Mouse (Mus musculus) gastrocnemius, postnatal 14 days (tissue): ENCODE results near the gene Gfod1. TPM values are rescaled to one million over a fixed set of nuclear protein-coding genes. Genes with fewer than 3 reads are reported as not detected.

ENCODE experiments used
- DNase-seq: peaks from one replicate; pipeline ENCODE4 v3.0.0; 2021; ENCODE audit warnings: mixed read lengths
- intact Hi-C: fragments of 180-260 bp; cut with DNase I; formaldehyde crosslinking; loops from one replicate; pipeline ENCODE4 v1.15.1; 2025; ENCODE audit warnings: low total_unique reads
- total RNA-seq, 2 experiments: library from RNA; stranded (reverse); gene quantifications; 2 replicates each; pipeline ENCODE4 v1.2.3; 2021

Gfod1 gene
- total RNA-seq, 2 experiments from 2014 or later: 5.2 to 5.3 TPM

DNA sequence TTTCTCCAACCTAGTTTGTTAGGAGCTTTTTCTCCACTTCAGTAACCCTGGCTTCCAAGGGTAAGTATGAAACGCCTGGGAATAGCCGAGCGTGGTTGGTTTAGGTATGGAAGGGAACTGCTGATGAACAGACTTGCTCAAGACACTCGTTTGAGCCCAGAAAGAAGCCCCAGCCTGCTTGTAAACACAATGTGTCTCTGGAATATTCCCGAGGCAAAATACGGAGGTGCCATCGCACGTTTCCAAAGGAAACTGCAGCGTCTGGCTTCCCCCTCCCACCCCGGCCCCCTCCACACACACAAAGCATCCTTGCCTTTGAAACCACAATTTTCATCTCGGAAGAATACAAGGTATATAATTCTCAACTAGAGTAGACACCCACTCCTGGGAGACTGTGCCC, 1.7 kb downstream of the Gfod1 start:
- no peak for DNase-seq
- intact Hi-C loops: no loop called here

DNA sequence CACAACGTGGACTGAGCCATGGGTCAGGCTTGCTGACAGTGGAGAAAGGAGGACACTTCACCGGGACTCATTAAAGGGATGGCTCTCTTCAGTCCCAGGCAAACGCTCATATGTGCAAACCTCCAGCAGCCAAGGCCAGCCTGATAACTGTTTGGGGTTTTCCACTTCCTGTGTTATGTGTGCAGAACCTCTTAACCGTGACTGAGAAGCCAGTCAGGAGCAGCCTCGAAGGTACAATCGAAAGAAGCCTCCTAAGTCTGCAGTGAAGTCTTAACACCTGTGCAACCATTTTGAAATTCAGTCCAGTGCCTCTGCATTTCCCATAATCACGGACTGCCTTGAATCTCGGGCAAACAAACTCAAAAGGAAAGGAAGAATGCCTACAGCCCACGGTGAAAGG, 3.1 kb downstream of the Gfod1 start:
- no peak for DNase-seq
- intact Hi-C loops: no loop called here

DNA sequence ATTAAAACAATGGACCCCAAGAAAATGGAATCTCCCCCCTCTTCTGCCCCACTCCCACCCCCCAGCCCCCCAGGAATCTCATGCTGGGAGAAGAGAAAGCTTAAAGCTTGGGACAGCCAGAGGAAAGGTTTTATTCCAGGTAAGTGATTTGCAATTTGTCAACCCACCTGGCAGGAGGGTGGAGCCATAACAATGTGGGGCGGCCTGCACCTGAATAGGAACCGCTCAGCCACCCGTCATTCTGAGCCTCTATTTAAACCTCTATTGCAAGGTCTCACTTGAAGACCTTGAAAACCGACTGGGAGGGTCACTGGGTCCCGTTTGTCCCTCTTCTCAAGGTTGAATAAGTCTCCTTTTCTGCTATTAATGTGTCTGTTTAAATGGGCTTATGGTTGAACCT, 3.6 kb downstream of the Gfod1 start:
- intact Hi-C loops: no loop called here
- no peak for DNase-seq

DNA sequence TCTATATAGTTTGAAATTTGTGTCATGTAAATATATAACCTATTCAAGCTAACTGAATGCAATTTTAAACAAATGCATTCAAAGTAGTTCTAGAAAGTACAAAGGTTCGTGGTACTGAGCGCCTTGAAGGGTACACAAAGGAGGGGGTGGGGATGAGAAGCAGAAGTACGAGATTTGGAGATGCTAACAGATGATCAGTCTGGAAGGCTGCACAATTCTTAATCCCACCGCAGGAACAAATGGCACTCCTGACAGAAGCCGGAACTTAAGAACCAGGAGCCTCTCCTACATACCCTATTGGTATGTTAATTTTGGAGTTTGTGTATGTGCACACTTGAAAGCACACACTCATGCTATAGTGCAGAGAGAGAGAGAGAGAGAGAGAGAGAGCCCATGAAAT, 4.8 kb downstream of the Gfod1 start:
- DNase-seq: no peak
- intact Hi-C loops: no loop called here

DNA sequence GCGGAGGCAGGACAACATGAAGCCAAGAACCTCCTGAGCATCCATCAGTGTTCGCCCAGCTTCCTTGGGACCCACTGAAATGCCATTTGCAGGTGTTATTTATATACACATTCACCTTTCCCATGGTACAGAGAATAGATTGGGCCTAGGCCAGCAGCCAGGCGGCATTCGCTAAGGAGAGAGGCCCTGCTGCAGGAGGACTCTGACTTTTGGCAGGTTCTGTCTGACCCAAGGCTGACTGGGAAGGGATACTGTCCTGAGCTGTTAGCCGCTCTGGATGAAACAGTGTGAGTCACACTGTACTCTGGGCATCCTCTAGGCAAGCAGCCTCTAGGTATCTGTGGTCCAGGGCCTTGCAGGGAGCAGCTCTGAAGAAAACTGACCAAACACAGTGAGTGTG, 6.4 kb downstream of the Gfod1 start:
- no peak for DNase-seq
- intact Hi-C loops: no loop called here

DNA sequence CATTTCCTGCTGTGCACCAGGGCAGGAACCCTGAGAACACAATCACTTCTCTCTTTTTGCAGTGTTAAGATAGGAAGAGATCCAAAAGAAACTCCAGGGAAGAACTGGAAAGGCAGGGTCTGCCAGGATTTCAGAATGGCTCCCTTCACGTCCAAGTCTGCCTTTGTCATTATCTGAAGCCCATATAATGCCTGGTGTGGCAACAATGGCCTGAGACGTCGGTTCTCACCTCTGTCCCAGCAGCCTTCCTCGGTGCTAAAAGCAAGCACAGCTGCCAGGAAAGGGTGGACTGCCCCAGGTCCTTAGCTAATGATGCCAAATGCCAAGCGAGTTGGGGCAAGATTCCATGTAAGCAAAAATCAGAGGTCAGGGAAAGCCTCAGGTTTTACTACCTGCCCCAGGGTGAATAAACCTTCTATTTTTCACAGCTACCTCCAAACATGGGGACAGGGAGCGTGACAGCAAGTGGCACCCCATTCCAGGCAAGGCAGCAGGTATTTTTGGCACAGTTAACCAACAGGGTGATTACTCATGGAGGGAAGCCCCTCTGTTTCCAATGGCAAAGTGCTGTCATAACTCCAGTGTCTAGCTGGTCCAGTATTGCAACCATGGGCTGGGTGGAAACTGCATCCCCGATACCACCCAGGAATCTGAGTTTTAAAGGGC, 7.7 kb downstream of the Gfod1 start:
- intact Hi-C loops: no loop called here

DNA sequence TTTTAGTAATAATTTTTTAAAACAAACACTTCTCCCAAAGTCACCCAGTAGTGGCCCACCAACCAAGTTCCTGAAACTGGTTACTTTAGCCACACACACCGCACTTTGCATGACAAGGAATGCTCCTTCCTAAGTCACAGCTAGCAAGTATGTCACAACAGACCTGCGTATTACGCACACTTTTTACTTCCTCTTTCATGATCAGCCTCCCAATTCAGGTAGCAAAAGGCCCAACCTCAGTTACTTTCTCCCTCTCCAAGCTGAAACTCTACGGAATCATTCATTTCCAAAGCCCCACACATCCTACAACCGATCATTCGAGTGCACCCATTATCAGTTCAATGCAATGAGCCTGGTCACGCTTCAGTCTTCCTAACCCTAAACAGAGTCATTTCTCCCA, 8.3 kb downstream of the Gfod1 start:
- intact Hi-C loops: no loop called here
- DNase-seq: no peak

More for the DNA sequence above, 7.7 kb downstream of the Gfod1 start:
- no peak for DNase-seq

DNA sequence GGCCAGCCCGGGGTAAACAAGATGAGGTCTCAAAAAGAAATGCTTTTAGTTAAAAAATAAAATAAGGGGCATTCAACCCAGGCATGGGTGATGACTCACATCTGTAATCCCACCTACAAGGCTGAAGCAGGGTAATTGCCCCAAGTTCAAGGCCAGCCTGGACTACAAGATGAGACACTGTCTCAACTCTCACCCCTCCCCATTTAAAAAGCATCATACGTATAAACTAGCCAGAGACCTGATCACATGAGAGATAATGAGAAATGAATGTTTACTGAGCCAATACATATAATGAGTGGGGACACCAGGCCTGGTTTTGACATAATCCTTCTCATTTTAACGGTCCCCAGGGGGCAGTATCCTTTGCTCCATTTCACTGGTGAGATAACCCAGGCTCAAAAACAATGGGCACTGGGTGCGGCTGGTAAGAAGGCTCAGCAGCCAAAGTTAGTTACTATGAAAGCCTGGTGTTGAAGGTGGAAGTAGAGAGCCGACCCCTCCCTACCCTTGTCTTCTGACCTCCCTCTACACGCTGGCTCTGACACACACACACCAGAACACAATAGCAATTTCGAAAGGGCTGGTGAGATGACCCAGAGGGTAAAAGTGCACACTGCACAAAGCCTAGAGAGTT, 8.9 kb downstream of the Gfod1 start:
- intact Hi-C loops: no loop called here
- DNase-seq: no peak

DNA sequence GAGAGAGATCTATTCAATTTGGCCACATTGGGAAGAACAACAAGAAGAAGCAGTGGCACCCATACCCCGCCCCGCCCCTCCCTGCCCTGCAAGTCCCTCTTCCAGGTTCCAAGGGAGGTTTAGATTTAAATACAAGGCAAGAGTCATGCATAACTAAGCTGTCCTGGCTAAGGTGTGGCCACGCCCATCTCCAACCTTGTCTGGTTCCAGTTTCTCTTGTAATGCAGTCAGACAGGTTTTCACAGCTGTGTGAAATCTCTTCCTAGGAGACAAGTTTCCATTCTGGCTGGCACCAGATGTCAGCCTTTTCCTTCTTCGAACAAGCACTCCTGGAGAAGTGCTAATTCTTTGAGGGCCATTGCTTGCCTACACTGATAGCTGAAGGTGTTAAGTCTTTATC, 11.1 kb downstream of the Gfod1 start:
- no peak for DNase-seq
- intact Hi-C loops: no loop called here

DNA sequence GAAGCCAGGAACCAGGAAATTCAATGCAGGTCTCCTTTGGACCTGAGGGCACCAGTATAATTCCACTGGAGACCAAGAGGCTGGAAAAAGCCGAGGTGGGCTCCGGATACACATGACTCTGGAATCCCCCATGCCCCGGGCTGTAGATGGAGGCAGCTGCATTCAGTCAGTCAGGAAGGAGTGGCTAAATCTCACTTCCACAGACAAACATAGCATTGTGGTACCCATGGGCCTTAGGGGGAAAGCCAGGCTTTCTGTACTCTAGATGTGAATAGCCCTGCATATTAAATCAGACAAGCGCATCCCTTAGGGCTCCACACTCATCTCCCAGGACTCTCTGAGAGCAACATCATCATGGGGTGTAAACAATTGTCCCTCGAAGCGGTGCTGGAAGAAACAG, 14.9 kb downstream of the Gfod1 start:
- no peak for DNase-seq
- intact Hi-C loops: no loop called here

DNA sequence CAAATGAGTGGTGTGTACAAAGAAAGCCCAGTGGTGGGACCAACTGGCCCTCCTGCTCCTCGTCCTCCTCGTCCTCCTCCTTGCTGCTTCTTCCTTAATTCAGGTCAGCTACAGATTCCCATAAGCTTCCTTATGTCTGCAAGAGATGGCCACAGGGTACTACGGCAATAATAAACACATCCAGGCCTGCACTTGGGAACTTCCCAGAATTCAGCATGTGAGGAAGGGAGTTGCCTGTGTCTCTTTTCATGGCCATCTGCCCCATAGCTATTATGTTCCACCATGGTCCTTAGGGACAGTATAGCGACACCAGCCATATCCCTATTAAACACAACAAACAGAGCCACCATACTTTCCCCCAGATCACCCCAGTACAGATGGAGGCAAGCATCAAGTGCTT, 15.5 kb downstream of the Gfod1 start:
- intact Hi-C loops: no loop called here
- DNase-seq: no peak

DNA sequence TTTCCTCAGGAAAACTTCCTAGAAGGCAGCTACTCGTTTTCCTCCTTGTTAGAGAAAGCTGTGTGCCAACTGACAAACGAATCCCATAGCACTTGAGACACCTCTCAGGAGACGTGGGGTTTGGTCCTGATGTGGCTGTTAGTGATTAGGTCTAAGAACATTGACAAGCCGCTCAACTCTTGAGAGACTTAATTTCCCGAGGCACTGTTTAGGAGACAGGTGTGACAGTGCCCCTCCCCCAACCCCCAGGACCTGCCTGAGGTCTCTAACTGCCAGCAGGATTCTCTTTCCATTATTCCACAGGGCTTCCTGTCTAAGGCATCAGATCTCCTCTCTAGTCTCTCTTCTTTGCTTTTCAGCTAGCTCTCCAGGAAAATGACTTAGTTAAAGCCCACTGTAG, 15.9 kb downstream of the Gfod1 start:
- intact Hi-C loops: no loop called here
- no peak for DNase-seq

DNA sequence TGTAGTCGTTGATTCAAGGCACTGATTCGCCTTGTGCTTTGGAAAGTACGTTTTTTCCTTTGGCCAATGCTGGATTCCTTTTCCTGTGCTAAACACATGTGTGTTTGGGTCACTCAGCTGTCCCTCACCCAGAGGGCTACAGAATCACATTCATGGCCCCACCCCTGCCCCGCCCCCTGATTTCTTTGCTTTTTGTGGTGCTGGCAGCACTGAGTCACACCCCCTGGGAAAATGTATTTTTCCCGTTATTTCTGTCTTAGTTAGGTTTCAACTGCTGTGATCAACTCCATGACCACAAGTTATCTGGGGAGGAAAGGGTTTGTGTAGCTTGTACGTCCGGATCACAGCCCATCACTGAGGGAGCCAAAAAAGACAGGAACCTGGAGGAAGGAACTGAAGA, 17.1 kb downstream of the Gfod1 start:
- DNase-seq: no peak
- intact Hi-C loops: no loop called here

DNA sequence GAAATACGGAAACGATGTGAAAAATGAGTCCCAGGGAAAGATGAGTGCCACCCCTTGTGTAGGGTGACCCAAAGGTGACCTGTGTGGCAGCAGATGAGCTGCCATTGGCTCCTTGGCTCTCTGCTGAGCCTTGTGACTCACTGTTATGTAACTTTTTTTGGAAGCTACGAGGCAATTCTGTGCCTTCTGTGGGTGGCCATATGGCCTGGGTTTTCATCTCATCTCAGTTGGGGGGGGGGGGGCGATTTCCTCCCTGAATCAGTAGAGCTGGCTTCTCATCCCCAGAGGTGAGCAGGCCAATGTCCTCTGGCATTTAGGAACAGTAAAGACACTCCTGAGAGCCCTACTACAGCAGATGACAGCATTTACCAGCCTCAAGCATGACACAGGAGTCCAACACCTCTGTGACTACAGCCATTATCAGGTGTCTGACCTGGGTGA, 19.2 kb downstream of the Gfod1 start:
- DNase-seq: no peak
- intact Hi-C loops: no loop called here

DNA sequence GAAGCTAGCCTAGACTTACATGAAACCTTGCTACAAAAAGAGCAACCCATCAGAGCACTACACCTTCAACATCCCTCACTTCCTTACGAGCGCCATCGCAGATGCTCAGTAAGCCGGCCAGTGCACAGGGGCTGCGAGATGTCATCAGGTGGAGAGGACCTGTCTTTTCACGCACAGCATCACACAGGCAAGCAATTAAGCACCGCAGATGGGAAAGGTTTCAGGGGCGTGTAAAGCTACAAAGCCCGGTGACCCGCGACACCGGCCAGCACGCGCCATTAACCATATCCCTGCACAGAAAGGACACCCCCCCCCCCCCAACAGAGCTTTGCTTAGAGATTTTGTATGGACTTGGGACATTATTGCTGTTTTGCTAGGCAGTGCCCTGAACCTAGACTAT, 30.1 kb downstream of the Gfod1 start:
- intact Hi-C loops: no loop called here
- no peak for DNase-seq

DNA sequence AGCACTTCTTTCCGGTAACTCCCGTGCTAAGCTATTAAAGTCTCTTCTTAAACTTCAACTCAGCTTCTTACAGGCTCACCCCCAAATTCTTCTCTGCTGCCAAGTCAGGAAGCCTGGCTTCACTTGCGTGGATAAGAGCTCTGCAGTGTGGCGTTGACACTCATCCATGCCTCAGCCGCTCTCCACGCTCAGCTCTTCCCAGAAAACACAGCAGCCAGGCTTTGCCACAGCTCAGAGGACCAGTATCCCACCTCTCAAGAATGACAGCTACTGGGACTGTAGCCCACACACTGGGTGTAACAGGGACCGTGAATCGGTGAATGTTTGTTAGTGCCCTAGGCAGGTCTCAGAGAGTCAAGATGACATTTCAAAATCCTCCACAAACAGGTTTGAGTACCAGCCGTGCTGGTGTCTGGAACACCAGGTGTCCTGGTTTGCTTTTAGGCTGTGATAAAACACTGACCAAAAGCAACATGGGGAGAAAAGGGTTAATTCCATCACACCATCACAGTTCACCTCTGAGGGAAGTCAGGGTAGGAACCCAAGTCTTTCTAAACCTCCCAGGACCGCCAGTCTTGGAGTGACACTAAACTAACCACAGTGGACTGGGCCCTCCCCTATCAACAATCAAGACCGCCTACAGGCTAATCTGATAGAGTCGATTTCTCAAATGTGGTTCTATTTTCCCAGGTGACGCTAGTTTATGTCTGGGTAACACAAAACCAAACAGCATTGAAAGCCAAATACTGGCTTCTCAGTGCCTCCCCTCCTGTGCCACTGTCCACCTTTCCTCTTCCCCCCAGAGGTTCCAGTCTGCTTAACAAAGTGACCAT, 31.5 kb downstream of the Gfod1 start:
- DNase-seq: no peak
- intact Hi-C loops: no loop called here

DNA sequence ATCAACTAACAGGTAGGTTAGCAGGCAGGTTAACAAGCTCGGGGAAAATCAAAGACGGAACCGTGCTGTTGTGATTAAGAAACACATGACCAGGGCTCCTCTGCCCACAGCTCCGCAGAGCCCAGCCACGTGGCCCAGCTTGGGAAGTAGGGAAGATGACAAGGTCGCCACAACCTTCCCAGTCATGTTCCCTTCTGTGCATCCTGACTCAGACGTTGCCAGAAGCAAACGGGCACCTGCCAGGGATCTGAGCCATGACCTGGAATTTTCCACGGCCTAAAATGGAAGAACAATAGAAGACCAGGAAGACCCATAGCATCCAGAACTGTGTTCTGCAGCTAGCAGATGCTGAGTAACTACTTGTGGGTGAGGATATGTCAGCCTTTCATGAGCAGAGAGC, 32.5 kb downstream of the Gfod1 start:
- intact Hi-C loops: no loop called here
- no peak for DNase-seq

DNA sequence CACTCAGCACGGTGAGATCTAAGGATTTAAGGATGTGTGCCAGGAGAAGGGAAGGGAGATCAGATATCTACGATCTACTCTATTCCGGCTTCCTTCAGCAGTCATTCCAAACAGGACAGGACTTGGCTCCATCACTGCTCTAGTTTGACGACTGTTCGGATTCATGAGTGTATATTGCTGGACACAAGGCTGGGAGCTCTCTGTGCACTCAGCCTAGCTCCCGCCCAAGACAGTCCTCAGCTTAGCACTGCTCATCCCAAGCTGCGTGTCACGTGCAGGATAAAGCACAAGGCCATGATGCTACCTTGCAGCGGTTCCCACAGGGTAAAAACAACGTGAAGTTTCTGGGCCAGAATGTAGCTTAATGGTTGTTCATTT, 33.8 kb downstream of the Gfod1 start:
- no peak for DNase-seq
- intact Hi-C loops: no loop called here

DNA sequence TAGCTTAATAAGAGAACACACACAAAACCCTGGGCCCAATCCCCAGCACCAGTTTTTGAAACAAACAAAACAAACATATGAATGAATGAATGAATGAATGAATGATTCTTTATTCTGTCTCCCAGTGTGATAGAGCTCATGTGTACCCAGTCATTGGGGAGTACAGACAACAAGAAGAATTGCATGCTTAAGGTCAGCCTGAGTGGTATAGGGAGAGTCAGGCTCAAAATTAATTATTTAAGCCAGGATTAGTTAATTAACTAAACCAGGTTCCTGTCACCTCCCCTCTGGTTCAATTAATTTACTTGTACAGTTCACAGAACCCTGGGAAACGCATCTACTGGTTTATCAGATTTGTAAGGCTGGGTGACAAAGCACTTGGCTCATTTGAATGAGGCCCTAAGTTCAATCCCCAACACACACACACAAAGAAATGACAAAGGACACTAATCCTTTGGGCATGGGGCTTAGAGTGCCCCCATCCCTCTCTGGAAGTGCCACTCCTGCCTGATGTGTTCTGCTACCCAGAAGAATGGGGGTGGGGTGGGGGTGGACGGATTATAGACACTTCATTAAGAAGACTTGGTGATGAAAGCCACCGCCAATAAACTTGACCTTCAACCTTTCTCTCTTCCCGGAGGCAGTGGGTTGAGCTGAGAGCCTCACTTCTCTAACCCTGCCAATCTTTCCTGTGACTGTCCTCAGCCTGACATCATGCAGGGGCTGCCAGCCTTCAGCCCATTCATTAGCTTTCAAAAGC, 34.3 kb downstream of the Gfod1 start:
- intact Hi-C loops: no loop called here

More for the DNA sequence above, 34.3 kb downstream of the Gfod1 start:
- DNase-seq: no peak
